Mouse (Mus musculus) bone marrow macrophage, adult 2 months (primary cell): ENCODE results near the gene Plekhm1. TPM values are rescaled to one million over a fixed set of nuclear protein-coding genes. Genes with fewer than 3 reads are reported as not detected.

Experiments
- H3K27ac ChIP-seq: 2 replicates; pipeline ENCODE4 v1.5.1; 2012; ENCODE audit warnings: low read depth, low read length; ENCODE audit not compliant: insufficient read depth
- H3K4me1 ChIP-seq: 2 replicates; pipeline ENCODE4 v1.6.1; 2012; ENCODE audit warnings: low read length; ENCODE audit not compliant: control insufficient read depth, insufficient read depth
- H3K4me3 ChIP-seq: 2 replicates; pipeline ENCODE4 v1.5.1; 2012; ENCODE audit warnings: mild to moderate bottlenecking, low read length, moderate library complexity; ENCODE audit not compliant: insufficient read depth
- CTCF ChIP-seq: IDR thresholded peaks from 2 replicates; pipeline ENCODE4 v1.5.1; 2012; ENCODE audit warnings: low read depth, mild to moderate bottlenecking, low read length, moderate library complexity
- POLR2A ChIP-seq: IDR thresholded peaks from 2 replicates; pipeline ENCODE4 v1.6.1; 2012; ENCODE audit warnings: mild to moderate bottlenecking, low read depth, low read length, borderline replicate concordance
- polyA plus RNA-seq: library from polyadenylated mRNA; stranded (reverse); fragments of >200 nt; gene quantifications from 2 replicates; pipeline ENCODE4 v1.2.4, GENCODE M21; 2012; ENCODE audit not compliant: missing spikeins, insufficient read depth, insufficient read length

The Plekhm1 gene
- polyA plus RNA-seq, 1 experiment = 75.0 TPM

- H3K4me1 ChIP-seq = peaks cover 52% of the 10 kb centered on the region
- no peak overlapping the region for H3K27ac ChIP-seq
- no peak for TF ChIP-seq POLR2A
- no peak for TF ChIP-seq CTCF
- no peak overlapping the region for H3K4me3 ChIP-seq
These were observed 38.6 kb downstream of the Plekhm1 start for GRCm38 (mm10) chr11:103373922-103374321.

DNA sequence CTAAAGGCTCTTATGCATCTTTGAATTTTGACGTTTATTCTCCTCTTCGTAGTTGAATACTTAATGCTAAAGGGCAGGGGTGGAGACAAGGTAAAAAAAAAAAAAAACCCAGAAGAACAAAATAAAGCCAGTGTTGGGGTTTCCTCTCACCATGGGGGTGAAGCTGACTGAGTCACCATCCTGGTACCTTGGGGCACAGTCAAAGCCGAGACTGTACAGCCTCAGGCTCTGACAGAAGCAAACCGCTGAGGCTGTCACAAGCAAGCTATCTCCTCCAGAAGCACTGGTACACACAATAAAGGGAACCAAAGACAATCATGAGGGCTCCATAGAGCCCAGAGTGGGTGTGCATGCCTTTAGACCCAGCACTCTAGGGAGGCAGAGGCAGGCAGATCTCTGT, 39.9 kb downstream of the Plekhm1 start:
- no peak overlapping the region for H3K27ac ChIP-seq

DNA sequence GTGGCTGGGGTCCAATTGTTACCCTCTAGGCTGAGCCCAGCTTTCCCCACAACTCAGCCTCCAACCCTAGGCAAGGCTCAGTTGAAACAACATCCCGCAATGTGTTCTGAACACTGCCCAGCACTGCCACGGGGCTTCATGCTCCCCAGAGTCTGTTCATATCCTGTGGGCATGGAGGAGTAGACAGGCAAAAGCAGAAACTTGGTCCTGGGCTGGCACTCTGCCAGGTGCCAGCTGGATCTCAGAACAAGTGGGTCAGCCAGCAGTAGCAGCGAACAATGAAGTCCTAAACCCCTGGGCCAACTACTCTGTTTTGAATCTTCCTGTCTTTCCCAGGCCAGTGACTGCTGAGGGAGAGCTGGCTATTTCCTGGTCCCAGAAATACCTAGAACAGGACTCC, 40.4 kb downstream of the Plekhm1 start:
- Histone ChIP-seq H3K4me1 (peaks cover 52% of the 10 kb centered on the region), H3K27ac (no peak overlapping the region), H3K4me3 (no peak overlapping the region)
- no peak for TF ChIP-seq POLR2A
- TF ChIP-seq CTCF = no peak

More for the DNA sequence above, 39.9 kb downstream of the Plekhm1 start:
- no peak for TF ChIP-seq CTCF
- no peak for TF ChIP-seq POLR2A
- H3K4me3 ChIP-seq = no peak overlapping the region
- peaks cover 52% of the 10 kb centered on the region for H3K4me1 ChIP-seq

DNA sequence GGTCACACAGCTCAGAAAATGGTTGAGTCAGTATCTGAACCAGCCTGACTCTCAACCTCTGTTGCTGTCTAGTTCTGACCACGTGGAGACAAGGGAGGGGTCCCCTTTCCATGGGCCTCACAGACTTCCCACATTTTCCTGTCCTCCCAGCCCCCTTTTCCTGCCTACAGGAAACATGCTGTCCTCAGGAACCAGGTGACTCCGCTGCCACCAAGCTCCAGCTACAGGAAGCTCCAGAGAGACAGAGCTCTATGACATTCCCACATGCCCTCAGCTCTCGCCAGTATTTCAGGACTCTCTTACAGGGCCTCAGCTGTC, 41.3 kb downstream of the Plekhm1 start:
- no peak overlapping the region for H3K4me3 ChIP-seq
- no peak overlapping the region for H3K27ac ChIP-seq
- peaks cover 53% of the 10 kb centered on the region for H3K4me1 ChIP-seq
- TF ChIP-seq POLR2A (no peak), CTCF (no peak)

GRCm38 (mm10) chr11:103370397-103371221, 41.9 kb downstream of the Plekhm1 start:
- H3K4me3 ChIP-seq = no peak overlapping the region
- H3K27ac ChIP-seq = no peak overlapping the region
- TF ChIP-seq CTCF (no peak), POLR2A (no peak)
- peaks cover 55% of the 10 kb centered on the region for H3K4me1 ChIP-seq

DNA sequence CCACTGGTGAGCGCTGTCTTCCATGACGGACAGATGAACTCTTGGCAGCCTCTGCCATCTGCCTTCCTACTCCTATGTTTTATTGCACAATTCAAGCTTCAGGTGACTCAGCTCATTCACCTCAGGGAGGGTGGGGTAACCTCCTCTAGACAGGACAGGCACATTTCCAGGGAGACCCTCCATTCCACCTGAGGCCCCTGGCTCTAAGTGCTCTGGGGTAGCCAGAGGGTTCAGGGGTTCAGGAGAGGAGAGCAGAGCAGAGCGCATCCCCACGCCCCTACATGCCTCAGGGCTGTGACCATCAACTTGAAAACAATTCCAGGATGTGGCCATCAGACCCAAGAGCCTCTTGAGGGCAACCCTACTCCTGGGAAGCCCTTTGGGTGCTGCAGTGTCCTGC, 47.0 kb downstream of the Plekhm1 start:
- Histone ChIP-seq H3K27ac (no peak overlapping the region; the same call in 1 of the 2 replicates), H3K4me3 (no peak overlapping the region), H3K4me1 (peaks cover 32% of the 10 kb centered on the region)
- TF ChIP-seq CTCF (no peak), POLR2A (no peak)

DNA sequence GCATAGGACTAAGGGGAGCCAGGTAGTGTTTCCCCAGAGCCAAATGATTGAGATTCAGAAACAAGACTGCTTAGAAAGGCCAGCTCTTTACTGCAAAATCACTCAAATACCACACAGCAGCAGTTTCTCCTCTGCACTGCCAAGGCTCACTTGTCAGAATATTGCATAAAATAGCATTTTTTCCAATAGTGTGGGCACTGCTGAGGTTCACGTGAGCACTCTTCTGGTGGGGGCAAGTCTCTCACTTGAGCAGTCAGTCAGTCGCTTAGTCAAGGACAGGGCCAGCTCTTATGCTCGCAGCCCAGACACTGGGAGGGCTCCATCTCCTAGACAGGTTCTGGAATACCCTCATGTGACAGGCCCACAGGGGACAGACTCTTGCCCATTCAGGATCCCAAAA, 47.5 kb downstream of the Plekhm1 start:
- no peak for TF ChIP-seq CTCF
- TF ChIP-seq POLR2A = no peak
- Histone ChIP-seq H3K4me1 (peaks cover 32% of the 10 kb centered on the region), H3K27ac (no peak overlapping the region)

GRCm38 (mm10) chr11:103364335-103364734, 48.2 kb downstream of the Plekhm1 start:
- Histone ChIP-seq H3K4me3 (no peak overlapping the region; the same call in 1 of the 2 replicates), H3K27ac (peak overlapping the region; percentile 32; the same call in 1 of the 2 replicates), H3K4me1 (peaks cover 32% of the 10 kb centered on the region)
- TF ChIP-seq CTCF (no peak), POLR2A (no peak)

More for the DNA sequence above, 47.5 kb downstream of the Plekhm1 start:
- H3K4me3 ChIP-seq = no peak overlapping the region

- Histone ChIP-seq H3K27ac (peak within 1 kb of the TSS; percentile 50), H3K4me3 (peak within 1 kb of the TSS; percentile 74), H3K4me1 (peaks cover 30% of the 10 kb centered on the region)
- TF ChIP-seq POLR2A (no peak), CTCF (no peak)
These were observed 49.0 kb downstream of the Plekhm1 start, which contains the start of gene Arhgap27 for GRCm38 (mm10) chr11:103363214-103364148. TSS of gene Arhgap27 (minus strand) at chr11:103363692.
